Mouse (Mus musculus) kidney, adult 2 months (tissue): ENCODE measurements around the gene Dock4. TPM values are rescaled to one million over a fixed set of nuclear protein-coding genes. Genes with fewer than 3 reads are reported as not detected.
A peak's percentile ranks its signal among the peaks of the same experiment; 100 is the strongest.

ENCODE experiments used
- DNase-seq: peaks from one replicate; pipeline ENCODE4 v3.0.0; 2021
- H3K27ac ChIP-seq: fragments of 200-500 bp; 2 replicates; pipeline ENCODE4 v1.5.1; 2012; ENCODE audit warnings: low read depth, low read length, control low read depth, inconsistent platforms; ENCODE audit not compliant: insufficient read depth
- H3K27me3 ChIP-seq: fragments of 200-500 bp; replicated peaks from 2 replicates; pipeline ENCODE4 v1.6.1; 2012; ENCODE audit warnings: mild to moderate bottlenecking, moderate library complexity, low read length, inconsistent platforms; ENCODE audit not compliant: control insufficient read depth, insufficient read depth
- H3K36me3 ChIP-seq: fragments of 200-500 bp; 2 replicates; pipeline ENCODE4 v1.6.1; 2012; ENCODE audit warnings: mild to moderate bottlenecking, moderate library complexity, low read length, inconsistent platforms; ENCODE audit not compliant: control insufficient read depth, insufficient read depth
- H3K4me1 ChIP-seq: fragments of 200-500 bp; 2 replicates; pipeline ENCODE4 v1.6.1; 2011; ENCODE audit warnings: low read length; ENCODE audit not compliant: control insufficient read depth, insufficient read depth
- H3K4me3 ChIP-seq: fragments of 200-500 bp; 2 replicates; pipeline ENCODE4 v1.5.1; 2011; ENCODE audit warnings: mild to moderate bottlenecking, low read depth, low read length, control low read depth; ENCODE audit not compliant: insufficient read depth
- CTCF ChIP-seq: fragments of 200-500 bp; conservative IDR thresholded peaks from 2 replicates; pipeline ENCODE4 v1.5.1; 2011; ENCODE audit warnings: low read depth, mild to moderate bottlenecking, control low read depth, low read length, moderate library complexity, mixed read lengths; ENCODE audit not compliant: insufficient read depth, insufficient read length
- POLR2A ChIP-seq: fragments of 200-500 bp; IDR thresholded peaks from one replicate; pipeline ENCODE4 v1.6.1; 2011; ENCODE audit warnings: low read depth, low read length, control low read depth
- WGBS: fragments of 180-500 bp; shearing (Covaris S2); methylation state at CpG from one replicate; pipeline ENCODE4 v1.1.7; 2018; 5-methylcytosine and 5-hydroxymethylcytosine counted together
- polyA plus RNA-seq: library from polyadenylated mRNA; depleted of rRNA; stranded (reverse); fragments of >200 nt; gene quantifications from 2 replicates; pipeline ENCODE4 v1.2.3, GENCODE M21; 2012

Dock4 gene
- polyA plus RNA-seq, 1 experiment, result 4.1 TPM

- no peaks in the 10 kb centered on the region for H3K36me3 ChIP-seq
- no peak overlapping the region for H3K27ac ChIP-seq
- DNase-seq, result no peak
- no peak overlapping the region for H3K4me3 ChIP-seq
- no peaks in the 10 kb centered on the region for H3K27me3 ChIP-seq
- H3K4me1 ChIP-seq, result peaks cover 2% of the 10 kb centered on the region; the same call in 1 of the 2 replicates
- WGBS, result 89% methylated on average over 4 of the region's 4 CpGs
- TF ChIP-seq POLR2A, result no peak
Measured at GRCm38 (mm10) chr12:40417257-40417656, 28.5 kb upstream of the Dock4 start.

- Histone ChIP-seq H3K4me1 (peaks cover 3% of the 10 kb centered on the region; the same call in 1 of the 2 replicates), H3K27ac (no peak overlapping the region), H3K4me3 (no peak overlapping the region), H3K36me3 (no peaks in the 10 kb centered on the region), H3K27me3 (no peaks in the 10 kb centered on the region)
- no peak for DNase-seq
- 97% methylated on average over 1 of the region's 1 CpGs for WGBS
- TF ChIP-seq CTCF (no peak), POLR2A (no peak)
Measured at GRCm38 (mm10) chr12:40424991-40425390, 20.8 kb upstream of the Dock4 start.

- Histone ChIP-seq H3K36me3 (no peaks in the 10 kb centered on the region), H3K4me3 (no peak overlapping the region), H3K27me3 (no peaks in the 10 kb centered on the region), H3K27ac (no peak overlapping the region), H3K4me1 (peaks cover 7% of the 10 kb centered on the region; the same call in 1 of the 2 replicates)
- DNase-seq, result no peak
- WGBS, result 59% methylated on average over 10 of the region's 10 CpGs
- TF ChIP-seq POLR2A (no peak), CTCF (no peak)
Measured at GRCm38 (mm10) chr12:40427606-40428005, 18.1 kb upstream of the Dock4 start.

- H3K27me3 ChIP-seq, result no peaks in the 10 kb centered on the region
- no peak overlapping the region for H3K27ac ChIP-seq
- H3K4me1 ChIP-seq, result peaks cover 7% of the 10 kb centered on the region; the same call in 1 of the 2 replicates
- WGBS, result 72% methylated on average over 3 of the region's 3 CpGs
- no peak overlapping the region for H3K4me3 ChIP-seq
- no peaks in the 10 kb centered on the region for H3K36me3 ChIP-seq
- no peak for DNase-seq
- TF ChIP-seq POLR2A (no peak), CTCF (no peak)
Measured at GRCm38 (mm10) chr12:40429976-40430375, 15.8 kb upstream of the Dock4 start.

- no peak overlapping the region for H3K4me3 ChIP-seq
- no peak for DNase-seq
- H3K4me1 ChIP-seq, result peaks cover 7% of the 10 kb centered on the region; the same call in 1 of the 2 replicates
- H3K27me3 ChIP-seq, result no peaks in the 10 kb centered on the region
- no peak overlapping the region for H3K27ac ChIP-seq
- TF ChIP-seq POLR2A (no peak), CTCF (no peak)
- WGBS, result 78% methylated on average over 5 of the region's 5 CpGs
- H3K36me3 ChIP-seq, result no peaks in the 10 kb centered on the region
Measured at GRCm38 (mm10) chr12:40431075-40431474, 14.7 kb upstream of the Dock4 start.

DNA sequence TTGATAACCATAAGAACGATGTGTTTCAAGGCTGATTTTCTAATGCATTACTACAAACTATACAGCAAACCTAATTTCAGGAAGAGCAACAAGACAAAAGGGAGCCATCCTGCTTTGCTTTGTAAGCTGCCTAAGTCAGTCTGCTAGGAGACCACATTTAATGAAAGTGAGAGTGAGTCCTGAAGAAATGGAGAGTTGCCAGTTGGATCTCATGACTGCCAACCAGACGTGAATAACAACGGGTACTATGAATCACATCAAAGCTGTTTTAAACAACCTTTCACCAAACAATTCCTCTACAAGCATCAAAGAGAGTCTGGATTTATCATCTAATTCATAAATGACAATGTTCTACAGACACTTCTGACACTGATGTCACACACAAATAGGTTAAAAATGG, 11.7 kb upstream of the Dock4 start:
- WGBS, result 33% methylated on average over 3 of the region's 3 CpGs
- no peaks in the 10 kb centered on the region for H3K27me3 ChIP-seq
- TF ChIP-seq CTCF (no peak), POLR2A (no peak)
- no peaks in the 10 kb centered on the region for H3K36me3 ChIP-seq
- peak; percentile 61 for DNase-seq
- no peak overlapping the region for H3K27ac ChIP-seq
- H3K4me1 ChIP-seq, result peaks cover 4% of the 10 kb centered on the region; the same call in 1 of the 2 replicates
- H3K4me3 ChIP-seq, result no peak overlapping the region

GRCm38 (mm10) chr12:40438049-40438448, 7.7 kb upstream of the Dock4 start:
- H3K36me3 ChIP-seq, result no peaks in the 10 kb centered on the region
- H3K4me3 ChIP-seq, result no peak overlapping the region
- no peak overlapping the region for H3K27ac ChIP-seq
- peaks cover 3% of the 10 kb centered on the region; the same call in 1 of the 2 replicates for H3K4me1 ChIP-seq
- no peak for DNase-seq
- no peaks in the 10 kb centered on the region for H3K27me3 ChIP-seq
- TF ChIP-seq CTCF (no peak), POLR2A (no peak)
- 59% methylated on average over 2 of the region's 2 CpGs for WGBS
